ENCODE assay signal across 8 mouse cellular contexts in genomic region chr8:82864521-82864818, GRCm38 (mm10). TPM values are rescaled to one million over a fixed set of nuclear protein-coding genes. Genes with fewer than 3 reads are reported as not detected.
DNase-seq lines count a peak whose midpoint lies in the region; ATAC-seq and TF ChIP-seq lines count a peak whose summit lies in the region.

No protein-coding gene starts in this region.

- H3K27me3 ChIP-seq in testis, adult 2 months (ENCODE audit: control insufficient read depth, insufficient read depth, low read length) = no peaks in the 10 kb centered on the region
- H3K27me3 ChIP-seq in midbrain, embryonic 15.5 days (replicated peaks) = no peaks in the 10 kb centered on the region

- peaks cover 5% of the 10 kb centered on the region for H3K4me1 ChIP-seq in testis, adult 2 months (ENCODE audit: control insufficient read depth, insufficient read depth, low read length)
- peaks cover 29% of the 10 kb centered on the region for H3K4me1 ChIP-seq in midbrain, embryonic 15.5 days

- H3K4me2 ChIP-seq in midbrain, embryonic 15.5 days = peak overlapping the region; percentile 65

- peak overlapping the region; percentile 72 for H3K4me3 ChIP-seq in testis, adult 2 months (ENCODE audit: control insufficient read depth, low read depth, low read length)
- peak overlapping the region; percentile 57 for H3K4me3 ChIP-seq in midbrain, embryonic 15.5 days

- no peaks in the 10 kb centered on the region for H3K36me3 ChIP-seq in testis, adult 2 months (ENCODE audit: control insufficient read depth, insufficient read depth, low read length)
- no peaks in the 10 kb centered on the region for H3K36me3 ChIP-seq in midbrain, embryonic 15.5 days (replicated peaks)

- no peak for TF ChIP-seq POLR2A in testis, adult 2 months (IDR thresholded peaks at IDR 0.05; ENCODE audit: control insufficient read depth, low read depth, low read length)

- H3K9ac ChIP-seq in midbrain, embryonic 15.5 days = peak overlapping the region; percentile 69

- ATAC-seq in midbrain, embryonic 15.5 days (replicated peaks) = peak; percentile 43; the same call in 1 of the 2 replicates

- peak; percentile 41 to 73 for DNase-seq in adrenal gland, postnatal 36 days
- DNase-seq in adrenal gland, adult 8-10 months = no peak
- DNase-seq in testis, postnatal 14 days (ENCODE audit: low spot score) = no peak
- DNase-seq in induced T-regulatory cell, adult 2 months (ENCODE audit: low read depth) = peak; percentile 10
- DNase-seq in layer of hippocampus, adult 9-11 months = no peak
- DNase-seq in spleen, postnatal 36 days (ENCODE audit: low spot score in 2 of 2) = no peak

- H3K9me3 ChIP-seq in midbrain, embryonic 15.5 days = no peaks in the 10 kb centered on the region

- no peak for TF ChIP-seq CTCF in testis, adult 2 months (IDR thresholded peaks at IDR 0.05; ENCODE audit: control insufficient read depth, insufficient read depth, insufficient replicate concordance, low read depth, low read length)

- WGBS in midbrain, embryonic 15.5 days = 3% methylated on average over 10 of the region's 10 CpGs

- no peak overlapping the region for H3K27ac ChIP-seq in testis, adult 2 months (ENCODE audit: control insufficient read depth, insufficient read depth, low read depth, low read length)
- H3K27ac ChIP-seq in midbrain, embryonic 15.5 days = peak overlapping the region; percentile 87

RNA-seq across cellular contexts. Expression of gene Rnf150, which starts 1.3 kb away (rescaled TPM):
- 10 to 100 TPM; 12.3 to 15.6 TPM for total RNA-seq in adrenal gland, postnatal 36 days (2021)
- 10 to 100 TPM; 17.9 to 21.1 (median 18.8) TPM for total RNA-seq in adrenal gland, adult 8-10 months (2022)
- 0.33 and 0.37 TPM in 2 replicates for polyA plus RNA-seq in testis, adult 2 months (2012; rRNA removed)
- polyA plus RNA-seq in midbrain, embryonic 15.5 days (2015; fragmentation: Nextera tagmentation; extraction: Ambion mirVana) = 2.7 TPM in 2 replicates

Comparison
In these comparisons a context has a peak if more than half of its experiments do, and no peak if none do; other contexts are left out.
1. DNase-seq: peak in adrenal gland, postnatal 36 days (2 of 2) and induced T-regulatory cell, adult 2 months (single experiment); none in adrenal gland, adult 8-10 months (single experiment), testis, postnatal 14 days (single experiment), layer of hippocampus, adult 9-11 months (single experiment) and spleen, postnatal 36 days (0 of 2).